ENCODE assay signal across 13 mouse cellular contexts in the genomic region with DNA sequence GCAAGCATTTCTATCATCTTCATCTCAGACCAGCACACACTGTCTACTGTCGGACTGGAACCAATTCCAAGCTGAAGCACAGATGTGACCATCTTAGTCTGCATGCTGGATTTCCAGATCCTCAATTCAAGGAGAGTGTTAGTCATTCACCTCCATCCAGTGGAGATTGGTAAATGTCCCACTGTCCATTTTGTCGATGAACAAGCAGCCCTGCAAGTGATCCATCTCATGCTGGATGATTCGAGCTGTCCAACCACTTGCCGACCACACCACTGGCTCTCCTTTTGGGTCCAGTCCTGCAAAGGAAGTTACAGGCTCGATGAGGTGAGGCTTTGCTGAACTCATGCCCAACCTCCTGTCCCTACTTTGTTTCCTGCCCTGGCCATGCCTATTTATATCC. TPM values are rescaled to one million over a fixed set of nuclear protein-coding genes. Genes with fewer than 3 reads are reported as not detected.
DNase-seq lines count a peak whose midpoint lies in the region; ATAC-seq lines count a peak whose summit lies in the region.
"Had no signal": no experiment of that assay in that cellular context is flagged by ENCODE, and none has a peak within 500 bp of the region (broad histone marks: within the 10 kb centered on the region; RNA-seq: fewer than 3 reads in every experiment).

No protein-coding gene starts in this region.

- no peak for DNase-seq in heart, postnatal 4 days
- DNase-seq in midbrain, embryonic 10.5 days (ENCODE audit: low spot score), result no peak
- DNase-seq: cerebellum, postnatal 10 days; kidney, postnatal 25 days; lung, postnatal 10 days had no signal

- H3K4me2 ChIP-seq in heart, embryonic 12.5 days, result peak overlapping the region; percentile 88
- no peak overlapping the region; the same call in 1 of the 2 replicates for H3K4me2 ChIP-seq in midbrain, embryonic 13.5 days (replicated peaks)
- H3K4me2 ChIP-seq in intestine, embryonic 15.5 days (replicated peaks), result peak overlapping the region; percentile 93
- 0 out of 2 replicates have a peak overlapping the region, but pooled peaks have one; percentile 93 for H3K4me2 ChIP-seq in stomach, embryonic 15.5 days

- 71% methylated on average over 5 of the region's 5 CpGs for WGBS in heart, embryonic 12.5 days
- WGBS in midbrain, embryonic 10.5 days, result 92% methylated on average over 5 of the region's 5 CpGs
- WGBS in midbrain, embryonic 13.5 days, result 91% methylated on average over 5 of the region's 5 CpGs
- WGBS in intestine, embryonic 15.5 days, result 89% methylated on average over 5 of the region's 5 CpGs
- 79% methylated on average over 5 of the region's 5 CpGs for WGBS in stomach, embryonic 15.5 days

- H3K27me3 ChIP-seq in heart, embryonic 12.5 days (replicated peaks), result no peaks in the 10 kb centered on the region
- no peaks in the 10 kb centered on the region for H3K27me3 ChIP-seq in midbrain, embryonic 10.5 days (ENCODE audit: low read depth, poor library complexity, severe bottlenecking)
- no peaks in the 10 kb centered on the region for H3K27me3 ChIP-seq in midbrain, embryonic 13.5 days
- no peaks in the 10 kb centered on the region for H3K27me3 ChIP-seq in intestine, embryonic 15.5 days (replicated peaks)
- H3K27me3 ChIP-seq in stomach, embryonic 15.5 days (replicated peaks), result no peaks in the 10 kb centered on the region
- H3K27me3 ChIP-seq: forebrain, embryonic 15.5 days had no signal

- no peaks in the 10 kb centered on the region for H3K9me3 ChIP-seq in heart, embryonic 12.5 days (replicated peaks)
- no peaks in the 10 kb centered on the region for H3K9me3 ChIP-seq in midbrain, embryonic 10.5 days (replicated peaks)
- H3K9me3 ChIP-seq in midbrain, embryonic 13.5 days, result no peaks in the 10 kb centered on the region
- H3K9me3 ChIP-seq in intestine, embryonic 15.5 days, result no peaks in the 10 kb centered on the region
- H3K9me3 ChIP-seq in stomach, embryonic 15.5 days, result no peaks in the 10 kb centered on the region
- H3K9me3 ChIP-seq: forebrain, embryonic 15.5 days had no signal

- peaks cover 20% of the 10 kb centered on the region for H3K4me1 ChIP-seq in heart, embryonic 12.5 days (replicated peaks)
- H3K4me1 ChIP-seq in midbrain, embryonic 10.5 days, result peaks cover 26% of the 10 kb centered on the region
- H3K4me1 ChIP-seq in midbrain, embryonic 13.5 days (replicated peaks), result peaks cover 24% of the 10 kb centered on the region
- H3K4me1 ChIP-seq in intestine, embryonic 15.5 days (replicated peaks), result peaks cover 17% of the 10 kb centered on the region
- peaks cover 9% of the 10 kb centered on the region; the same call in 1 of the 2 replicates for H3K4me1 ChIP-seq in stomach, embryonic 15.5 days

- no peak for ATAC-seq in heart, embryonic 12.5 days (ENCODE audit: insufficient number of reproducible peaks, low FRiP score)
- no peak for ATAC-seq in midbrain, embryonic 13.5 days
- no peak for ATAC-seq in intestine, embryonic 15.5 days
- ATAC-seq in stomach, embryonic 15.5 days (ENCODE audit: insufficient read depth, low FRiP score, low read depth), result no peak
- no peak for ATAC-seq in monocyte, adult 5-6 weeks (replicated peaks; ENCODE audit: insufficient number of reproducible peaks, low FRiP score, low TSS enrichment, poor library complexity, severe bottlenecking)
- no peak for ATAC-seq in granulocyte monocyte progenitor cell, adult 5-6 weeks (replicated peaks; ENCODE audit: poor library complexity, severe bottlenecking)
- ATAC-seq: CD4-positive, CD25-positive, alpha-beta regulatory T cell, adult 4 months had no signal

- peaks cover 79% of the 10 kb centered on the region for H3K36me3 ChIP-seq in heart, embryonic 12.5 days
- peaks cover 88% of the 10 kb centered on the region for H3K36me3 ChIP-seq in midbrain, embryonic 10.5 days
- H3K36me3 ChIP-seq in midbrain, embryonic 13.5 days, result peaks cover 81% of the 10 kb centered on the region
- H3K36me3 ChIP-seq in intestine, embryonic 15.5 days, result peaks cover 66% of the 10 kb centered on the region
- peaks cover 63% of the 10 kb centered on the region for H3K36me3 ChIP-seq in stomach, embryonic 15.5 days

- H3K27ac ChIP-seq in heart, embryonic 12.5 days (ENCODE audit: poor library complexity, severe bottlenecking), result 0 out of 2 replicates have a peak overlapping the region, but pooled peaks have one; percentile 93
- H3K27ac ChIP-seq in midbrain, embryonic 10.5 days (replicated peaks), result no peak overlapping the region
- H3K27ac ChIP-seq in midbrain, embryonic 13.5 days, result no peak overlapping the region
- H3K27ac ChIP-seq in intestine, embryonic 15.5 days, result no peak overlapping the region
- H3K27ac ChIP-seq in stomach, embryonic 15.5 days, result no peak overlapping the region

- peak overlapping the region; percentile 93; the same call in 1 of the 2 replicates for H3K9ac ChIP-seq in heart, embryonic 12.5 days
- no peak overlapping the region for H3K9ac ChIP-seq in midbrain, embryonic 13.5 days (replicated peaks)
- H3K9ac ChIP-seq in intestine, embryonic 15.5 days, result no peak overlapping the region
- H3K9ac ChIP-seq in stomach, embryonic 15.5 days, result no peak overlapping the region

- H3K4me3 ChIP-seq in heart, embryonic 12.5 days, result peak overlapping the region; percentile 82
- H3K4me3 ChIP-seq in midbrain, embryonic 10.5 days, result peak overlapping the region; percentile 75
- H3K4me3 ChIP-seq in midbrain, embryonic 13.5 days (replicated peaks), result no peak overlapping the region
- no peak overlapping the region for H3K4me3 ChIP-seq in intestine, embryonic 15.5 days (replicated peaks)
- H3K4me3 ChIP-seq in stomach, embryonic 15.5 days (replicated peaks), result no peak overlapping the region

RNA-seq across cellular contexts. Expression of gene Pdf, which starts 1.4 kb away (rescaled TPM):
- polyA plus RNA-seq in heart, embryonic 12.5 days (2016; fragmentation: Nextera tagmentation; extraction: Ambion mirVana), result 48.0 and 49.0 TPM in 2 replicates
- total RNA-seq in heart, postnatal 4 days (2021), result 10 to 100 TPM; 39.0 TPM
- 44.2 and 48.1 TPM in 2 replicates for polyA plus RNA-seq in midbrain, embryonic 10.5 days (2016; fragmentation: Nextera tagmentation; extraction: Ambion mirVana)
- polyA plus RNA-seq in midbrain, embryonic 13.5 days (2015; fragmentation: Nextera tagmentation; extraction: Ambion mirVana), result 32.8 and 36.8 TPM in 2 replicates
- polyA plus RNA-seq in intestine, embryonic 15.5 days (2015; fragmentation: Nextera tagmentation; extraction: Ambion mirVana), result 52.5 and 54.8 TPM in 2 replicates
- 52.7 and 55.1 TPM in 2 replicates for polyA plus RNA-seq in stomach, embryonic 15.5 days (2015; fragmentation: Nextera tagmentation; extraction: Ambion mirVana)
- total RNA-seq in monocyte, adult 5-6 weeks (2017), result 7.6 to 22.4 TPM (median 8.8 TPM) in 3 replicates
- total RNA-seq in granulocyte monocyte progenitor cell, adult 5-6 weeks (2014; fragmentation: Nextera tagmentation), result 24.2 and 42.5 TPM in 2 replicates
- total RNA-seq in granulocyte monocyte progenitor cell, adult 5-6 weeks (2017), result 45.1 and 50.8 TPM in 2 replicates

RNA-seq across cellular contexts. Expression of gene Cog8, which starts 9.5 kb away (rescaled TPM):
- 31.4 and 31.8 TPM in 2 replicates for polyA plus RNA-seq in heart, embryonic 12.5 days (2016; fragmentation: Nextera tagmentation; extraction: Ambion mirVana)
- 10 to 100 TPM; 16.9 to 18.3 TPM for total RNA-seq in heart, postnatal 4 days (2021)
- polyA plus RNA-seq in midbrain, embryonic 10.5 days (2016; fragmentation: Nextera tagmentation; extraction: Ambion mirVana), result 38.2 and 40.8 TPM in 2 replicates
- 37.0 and 42.0 TPM in 2 replicates for polyA plus RNA-seq in midbrain, embryonic 13.5 days (2015; fragmentation: Nextera tagmentation; extraction: Ambion mirVana)
- 39.3 and 40.4 TPM in 2 replicates for polyA plus RNA-seq in intestine, embryonic 15.5 days (2015; fragmentation: Nextera tagmentation; extraction: Ambion mirVana)
- polyA plus RNA-seq in stomach, embryonic 15.5 days (2015; fragmentation: Nextera tagmentation; extraction: Ambion mirVana), result 36.8 and 39.4 TPM in 2 replicates
- 12.4 to 21.3 TPM (median 19.2 TPM) in 3 replicates for total RNA-seq in monocyte, adult 5-6 weeks (2017)
- total RNA-seq in granulocyte monocyte progenitor cell, adult 5-6 weeks (2014; fragmentation: Nextera tagmentation), result 17.0 and 23.7 TPM in 2 replicates
- total RNA-seq in granulocyte monocyte progenitor cell, adult 5-6 weeks (2017), result 22.3 and 25.0 TPM in 2 replicates

RNA-seq across cellular contexts. Expression of gene Nip7, which starts 9.7 kb away (rescaled TPM):
- polyA plus RNA-seq in heart, embryonic 12.5 days (2016; fragmentation: Nextera tagmentation; extraction: Ambion mirVana), result 54.0 and 55.8 TPM in 2 replicates
- 10 to 100 TPM; 37.4 to 41.1 TPM for total RNA-seq in heart, postnatal 4 days (2021)
- polyA plus RNA-seq in midbrain, embryonic 10.5 days (2016; fragmentation: Nextera tagmentation; extraction: Ambion mirVana), result 113 and 125 TPM in 2 replicates
- polyA plus RNA-seq in midbrain, embryonic 13.5 days (2015; fragmentation: Nextera tagmentation; extraction: Ambion mirVana), result 81.9 and 93.3 TPM in 2 replicates
- 92.5 and 97.3 TPM in 2 replicates for polyA plus RNA-seq in intestine, embryonic 15.5 days (2015; fragmentation: Nextera tagmentation; extraction: Ambion mirVana)
- 73.0 and 82.9 TPM in 2 replicates for polyA plus RNA-seq in stomach, embryonic 15.5 days (2015; fragmentation: Nextera tagmentation; extraction: Ambion mirVana)
- 10.0 to 41.7 TPM (median 25.7 TPM) in 3 replicates for total RNA-seq in monocyte, adult 5-6 weeks (2017)
- total RNA-seq in granulocyte monocyte progenitor cell, adult 5-6 weeks (2014; fragmentation: Nextera tagmentation), result 53.7 and 59.8 TPM in 2 replicates
- total RNA-seq in granulocyte monocyte progenitor cell, adult 5-6 weeks (2017), result 56.1 and 67.4 TPM in 2 replicates

RNA-seq across cellular contexts. Expression of gene Vps4a, which starts 16.0 kb away (rescaled TPM):
- polyA plus RNA-seq in heart, embryonic 12.5 days (2016; fragmentation: Nextera tagmentation; extraction: Ambion mirVana), result 50.9 and 53.0 TPM in 2 replicates
- 10 to 100 TPM; 54.2 to 59.1 TPM for total RNA-seq in heart, postnatal 4 days (2021)
- 68.0 and 80.2 TPM in 2 replicates for polyA plus RNA-seq in midbrain, embryonic 10.5 days (2016; fragmentation: Nextera tagmentation; extraction: Ambion mirVana)
- polyA plus RNA-seq in midbrain, embryonic 13.5 days (2015; fragmentation: Nextera tagmentation; extraction: Ambion mirVana), result 127 and 130 TPM in 2 replicates
- polyA plus RNA-seq in intestine, embryonic 15.5 days (2015; fragmentation: Nextera tagmentation; extraction: Ambion mirVana), result 59.5 and 63.3 TPM in 2 replicates
- polyA plus RNA-seq in stomach, embryonic 15.5 days (2015; fragmentation: Nextera tagmentation; extraction: Ambion mirVana), result 62.0 and 62.9 TPM in 2 replicates
- total RNA-seq in monocyte, adult 5-6 weeks (2017), result 44.7 to 57.3 TPM (median 45.4 TPM) in 3 replicates
- 21.7 and 22.4 TPM in 2 replicates for total RNA-seq in granulocyte monocyte progenitor cell, adult 5-6 weeks (2014; fragmentation: Nextera tagmentation)
- 29.8 and 31.7 TPM in 2 replicates for total RNA-seq in granulocyte monocyte progenitor cell, adult 5-6 weeks (2017)

RNA-seq across cellular contexts. Expression of gene Tmed6, which starts 18.5 kb away (rescaled TPM):
- polyA plus RNA-seq in heart, embryonic 12.5 days (2016; fragmentation: Nextera tagmentation; extraction: Ambion mirVana), result not detected in 2 replicates
- total RNA-seq in heart, postnatal 4 days (2021), result not detected
- not detected in 2 replicates for polyA plus RNA-seq in midbrain, embryonic 10.5 days (2016; fragmentation: Nextera tagmentation; extraction: Ambion mirVana)
- not detected in 2 replicates for polyA plus RNA-seq in midbrain, embryonic 13.5 days (2015; fragmentation: Nextera tagmentation; extraction: Ambion mirVana)
- 34.2 and 73.3 TPM in 2 replicates for polyA plus RNA-seq in intestine, embryonic 15.5 days (2015; fragmentation: Nextera tagmentation; extraction: Ambion mirVana)
- polyA plus RNA-seq in stomach, embryonic 15.5 days (2015; fragmentation: Nextera tagmentation; extraction: Ambion mirVana), result 86.6 and 115 TPM in 2 replicates
- not detected in 3 replicates for total RNA-seq in monocyte, adult 5-6 weeks (2017)
- not detected in 2 replicates for total RNA-seq in granulocyte monocyte progenitor cell, adult 5-6 weeks (2014; fragmentation: Nextera tagmentation)
- total RNA-seq in granulocyte monocyte progenitor cell, adult 5-6 weeks (2017), result not detected in 2 replicates
- polyA plus RNA-seq: CD4-positive, CD25-positive, alpha-beta regulatory T cell, adult 4 months; forebrain, embryonic 15.5 days had no signal

Comparison
In these comparisons a context has a peak if more than half of its experiments do, and no peak if none do; other contexts are left out.
1. H3K4me3 ChIP-seq: peak in heart, embryonic 12.5 days (single experiment) and midbrain, embryonic 10.5 days (single experiment); none in midbrain, embryonic 13.5 days (single experiment), intestine, embryonic 15.5 days (single experiment) and stomach, embryonic 15.5 days (single experiment).